Mouse (Mus musculus) limb, embryonic 14.5 days (tissue): ENCODE measurements around the gene Mycbp. TPM values are rescaled to one million over a fixed set of nuclear protein-coding genes. Genes with fewer than 3 reads are reported as not detected.
A peak's percentile ranks its signal among the peaks of the same experiment; 100 is the strongest.

Source experiments
- ATAC-seq: fragments of 200-750 bp; cut with Nextera tagmentation; 2 replicates; pipeline ENCODE4 v1.8.0; 2017; ENCODE audit warnings: low read depth, moderate number of reproducible peaks, moderate TSS enrichment; ENCODE audit not compliant: low FRiP score
- DNase-seq: peaks from one replicate; pipeline ENCODE4 v3.0.0-alpha.2; 2015; ENCODE audit warnings: low spot score
- H3K27ac ChIP-seq: fragments of 300-500 bp; sonication (generic); replicated peaks from 2 replicates; pipeline ENCODE4 v1.5.1; 2014; ENCODE audit warnings: low read depth, mild to moderate bottlenecking, low read length, moderate library complexity, mixed read lengths
- H3K27me3 ChIP-seq: fragments of 300-500 bp; sonication (generic); 2 replicates; pipeline ENCODE4 v1.6.1; 2014; ENCODE audit warnings: low read length, mixed read lengths; ENCODE audit not compliant: control insufficient read depth, insufficient read depth
- H3K36me3 ChIP-seq: fragments of 300-500 bp; sonication (generic); 2 replicates; pipeline ENCODE4 v1.6.1; 2014; ENCODE audit warnings: mild to moderate bottlenecking, low read length, moderate library complexity, mixed read lengths; ENCODE audit not compliant: control insufficient read depth, insufficient read depth
- H3K4me1 ChIP-seq: fragments of 300-500 bp; sonication (generic); 2 replicates; pipeline ENCODE4 v1.6.1; 2014; ENCODE audit warnings: antibody characterized with exemption, low read length, mixed read lengths; ENCODE audit not compliant: control insufficient read depth, insufficient read depth
- H3K4me2 ChIP-seq: fragments of 300-500 bp; sonication (generic); replicated peaks from 2 replicates; pipeline ENCODE4 v1.6.1; 2014; ENCODE audit warnings: low read depth, mild to moderate bottlenecking, low read length, moderate library complexity; ENCODE audit not compliant: severe bottlenecking
- H3K4me3 ChIP-seq: fragments of 300-500 bp; sonication (generic); replicated peaks from 2 replicates; pipeline ENCODE4 v1.5.1; 2014; ENCODE audit warnings: low read length
- H3K9ac ChIP-seq: fragments of 300-500 bp; sonication (generic); 2 replicates; pipeline ENCODE4 v1.6.1; 2014; ENCODE audit warnings: mild to moderate bottlenecking, low read depth, low read length, moderate library complexity; ENCODE audit not compliant: severe bottlenecking
- H3K9me3 ChIP-seq: fragments of 300-500 bp; sonication (generic); 2 replicates; pipeline ENCODE4 v1.6.1; 2016; ENCODE audit warnings: low read length; ENCODE audit not compliant: control insufficient read depth
- POLR2A ChIP-seq: fragments of 200-500 bp; IDR thresholded peaks from 2 replicates; pipeline ENCODE4 v1.8.0; 2012; ENCODE audit warnings: inconsistent platforms, mild to moderate bottlenecking, moderate library complexity, borderline replicate concordance; ENCODE audit not compliant: insufficient read depth, insufficient read length; ENCODE audit errors: extremely low read depth
- WGBS: fragments of 180-500 bp; shearing (Covaris S2); extraction: QIAGEN DNeasy Blood & Tissue Kit; methylation state at CpG from one replicate; pipeline ENCODE4 v1.1.7; 2014; 5-methylcytosine and 5-hydroxymethylcytosine counted together
- polyA plus RNA-seq, 2 experiments: library from polyadenylated mRNA; depleted of rRNA in 1 of 2; stranded (reverse) in 1 of 2; unstranded in 1 of 2; fragments of >200 nt; fragmentation: Nextera tagmentation in 1 of 2; extraction: Ambion mirVana in 1 of 2; gene quantifications; 2 replicates each; pipeline versions ENCODE4 v1.2.1 to v1.2.3; 2012 to 2014

Mycbp gene
- polyA plus RNA-seq, 2 experiments: 30.7 to 65.2 TPM

DNA sequence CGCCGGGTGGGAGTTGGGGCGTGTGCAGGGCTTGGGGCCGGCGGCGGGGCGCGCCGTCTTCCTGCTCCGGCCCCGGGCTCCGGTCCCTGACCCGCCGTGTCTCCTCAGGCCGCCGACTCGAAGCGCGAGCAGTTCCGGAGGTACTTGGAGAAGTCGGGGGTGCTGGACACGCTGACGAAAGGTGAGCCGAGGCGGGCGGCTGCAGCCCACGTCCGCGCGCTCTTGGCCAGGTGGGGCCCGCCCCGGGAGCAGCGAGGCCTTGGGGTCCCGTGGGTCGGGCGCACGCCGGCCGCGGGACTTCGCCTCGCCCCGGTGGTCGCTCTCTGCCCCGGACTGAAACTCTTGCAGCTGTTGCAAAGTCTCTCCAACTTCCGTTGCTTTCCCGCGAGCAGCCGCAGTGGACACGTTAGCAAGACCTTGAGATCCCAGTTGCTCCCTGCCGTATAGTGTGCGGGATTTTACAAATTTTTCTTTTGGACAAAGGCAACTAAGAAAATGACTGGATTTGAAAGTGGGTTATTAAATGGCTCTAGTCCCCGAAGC, 565 bp downstream of the Mycbp start:
- no peaks in the 10 kb centered on the region for H3K27me3 ChIP-seq
- peaks cover 21% of the 10 kb centered on the region for H3K36me3 ChIP-seq
- H3K9ac ChIP-seq: peak overlapping the region; percentile 73
- H3K9me3 ChIP-seq: no peaks in the 10 kb centered on the region
- peak overlapping the region; percentile 70 for H3K4me2 ChIP-seq
- WGBS: under 1% methylated on average over 23 of the region's 53 CpGs
- ATAC-seq: peak; percentile 17
- peak overlapping the region; percentile 82 for H3K27ac ChIP-seq
- peak; percentile 20 for DNase-seq
- H3K4me1 ChIP-seq: peaks cover 7% of the 10 kb centered on the region; the same call in 1 of the 2 replicates
- no peak for TF ChIP-seq POLR2A
- peak overlapping the region; percentile 83 for H3K4me3 ChIP-seq

DNA sequence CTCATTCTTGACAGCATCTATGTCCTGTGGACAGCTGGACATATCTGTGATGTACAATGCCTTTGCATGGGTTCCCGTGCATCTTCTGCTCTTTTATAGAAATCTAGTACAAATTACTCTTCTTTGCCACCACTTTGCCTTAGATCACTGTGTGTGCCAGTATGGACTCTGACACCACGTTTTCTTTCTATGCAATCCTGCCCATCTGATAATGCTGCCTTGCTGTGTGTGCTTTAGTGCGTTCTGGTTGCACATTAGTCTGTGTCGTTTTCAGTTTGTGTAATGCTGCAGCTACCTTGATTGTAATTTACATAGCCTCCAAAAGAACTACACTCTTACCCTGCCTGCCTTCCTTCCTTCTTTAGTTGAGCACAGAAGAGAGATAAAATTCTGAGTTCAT, 6.9 kb downstream of the Mycbp start:
- Histone ChIP-seq H3K4me3 (no peak overlapping the region), H3K27me3 (no peaks in the 10 kb centered on the region), H3K4me2 (no peak overlapping the region), H3K4me1 (peaks cover 5% of the 10 kb centered on the region), H3K9me3 (no peaks in the 10 kb centered on the region), H3K9ac (no peak overlapping the region), H3K36me3 (peaks cover 46% of the 10 kb centered on the region), H3K27ac (no peak overlapping the region)
- no peak for TF ChIP-seq POLR2A
- ATAC-seq: no peak
- 95% methylated on average over 4 of the region's 4 CpGs for WGBS
- DNase-seq: no peak

- Histone ChIP-seq H3K4me1 (peaks cover 5% of the 10 kb centered on the region), H3K9me3 (no peaks in the 10 kb centered on the region), H3K36me3 (peaks cover 46% of the 10 kb centered on the region), H3K27me3 (no peaks in the 10 kb centered on the region), H3K4me3 (no peak overlapping the region), H3K9ac (no peak overlapping the region), H3K4me2 (no peak overlapping the region), H3K27ac (no peak overlapping the region)
- no peak for TF ChIP-seq POLR2A
- DNase-seq (no peak), ATAC-seq (no peak)
- 65% methylated on average over 2 of the region's 2 CpGs for WGBS
Measured at GRCm38 (mm10) chr4:123912431-123912830, 7.8 kb downstream of the Mycbp start.

GRCm38 (mm10) chr4:123916748-123917547, 12.3 kb downstream of the Mycbp start, which contains the start of gene Rragc:
Gene Rragc, plus strand, starts transcription at chr4:123917446.
- peaks cover 27% of the 10 kb centered on the region for H3K36me3 ChIP-seq
- H3K9ac ChIP-seq: peak within 1 kb of the TSS; percentile 92
- H3K4me1 ChIP-seq: peaks cover 13% of the 10 kb centered on the region
- no peaks in the 10 kb centered on the region for H3K9me3 ChIP-seq
- no peaks in the 10 kb centered on the region for H3K27me3 ChIP-seq
- peak within 1 kb of the TSS; percentile 80 for H3K4me2 ChIP-seq
- DNase-seq: peak; percentile 98
- peak; percentile 66; the same call in 1 of the 2 replicates for TF ChIP-seq POLR2A
- under 1% methylated on average over 35 of the region's 49 CpGs for WGBS
- peak; percentile 100 for ATAC-seq
- H3K4me3 ChIP-seq: peak within 1 kb of the TSS; percentile 98
- H3K27ac ChIP-seq: peak within 1 kb of the TSS; percentile 63

DNA sequence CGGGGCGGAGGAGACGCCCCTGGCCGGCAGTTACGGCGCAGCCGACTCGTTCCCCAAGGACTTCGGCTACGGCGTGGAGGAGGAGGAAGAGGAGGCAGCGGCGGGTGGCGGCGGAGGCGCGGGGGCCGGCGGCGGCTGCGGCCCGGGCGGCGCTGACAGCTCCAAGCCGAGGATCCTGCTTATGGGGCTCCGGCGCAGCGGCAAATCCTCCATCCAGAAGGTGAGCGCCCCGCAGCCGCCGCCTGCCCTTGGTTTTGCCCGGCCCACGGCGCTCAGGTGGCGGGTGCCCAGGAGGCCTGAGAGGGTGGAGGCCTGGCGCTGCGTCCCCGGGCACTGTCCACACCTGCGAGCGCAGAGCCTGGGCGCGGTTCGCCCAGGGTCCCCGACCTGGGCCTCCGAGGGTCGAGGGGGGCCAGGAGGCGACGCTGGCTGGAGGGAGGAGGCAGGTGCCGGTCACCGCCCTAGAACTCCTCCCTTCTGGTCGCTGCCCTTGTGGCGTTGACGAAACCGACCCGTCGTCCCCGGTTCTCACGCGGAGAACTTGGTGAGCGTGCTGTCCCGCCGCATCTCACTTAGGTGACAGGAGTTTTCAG, 13.0 kb downstream of the Mycbp start, which contains the start of gene 4930535I16Rik:
Gene 4930535I16Rik, minus strand, starts transcription at position 475 of the 593 bp plus-strand sequence.
- ATAC-seq: no peak; the same call in 1 of the 2 replicates
- peak within 1 kb of the TSS; percentile 63 for H3K27ac ChIP-seq
- no peak for TF ChIP-seq POLR2A
- H3K4me2 ChIP-seq: peak within 1 kb of the TSS; percentile 80
- no peaks in the 10 kb centered on the region for H3K27me3 ChIP-seq
- H3K36me3 ChIP-seq: peaks cover 26% of the 10 kb centered on the region
- H3K9me3 ChIP-seq: no peaks in the 10 kb centered on the region
- 4% methylated on average over 34 of the region's 63 CpGs for WGBS
- peak within 1 kb of the TSS; percentile 98 for H3K4me3 ChIP-seq
- DNase-seq: no peak
- H3K9ac ChIP-seq: peak within 1 kb of the TSS; percentile 92
- peaks cover 13% of the 10 kb centered on the region for H3K4me1 ChIP-seq
